In genomic region chr17:25298094-25298493, GRCm38 (mm10) we compare ENCODE assay signal across 26 mouse cellular contexts. TPM values are rescaled to one million over a fixed set of nuclear protein-coding genes. Genes with fewer than 3 reads are reported as not detected.
DNase-seq lines count a peak whose midpoint lies in the region; ATAC-seq lines count a peak whose summit lies in the region.
"Had no signal": no experiment of that assay in that cellular context is flagged by ENCODE, and none has a peak within 500 bp of the region (broad histone marks: within the 10 kb centered on the region; RNA-seq: fewer than 3 reads in every experiment).

Gene Prss34, plus strand, starts transcription at chr17:25298394.

- H3K4me3 ChIP-seq in limb, embryonic 15.5 days, result no peak within 1 kb of the TSS
- H3K4me3 ChIP-seq in limb, embryonic 10.5 days, result no peak within 1 kb of the TSS
- no peak within 1 kb of the TSS for H3K4me3 ChIP-seq in megakaryocyte, embryonic 14.5 days (replicated peaks)
- H3K4me3 ChIP-seq: embryonic facial prominence, embryonic 15.5 days; forebrain, embryonic 12.5 days; heart, embryonic 10.5 days had no signal

- H3K27ac ChIP-seq in limb, embryonic 15.5 days, result no peak within 1 kb of the TSS
- no peak within 1 kb of the TSS for H3K27ac ChIP-seq in limb, embryonic 10.5 days
- H3K27ac ChIP-seq: embryonic facial prominence, embryonic 15.5 days; forebrain, embryonic 12.5 days; heart, embryonic 10.5 days; hindbrain, embryonic 14.5 days had no signal

- 66% methylated on average over 5 of the region's 5 CpGs for WGBS in limb, embryonic 15.5 days
- 80% methylated on average over 5 of the region's 5 CpGs for WGBS in limb, embryonic 10.5 days

- no peak for ATAC-seq in limb, embryonic 15.5 days (ENCODE audit: insufficient number of reproducible peaks, low FRiP score, low TSS enrichment, low read depth)
- ATAC-seq in erythroid progenitor cell, adult 5-6 weeks (replicated peaks; ENCODE audit: low FRiP score, poor library complexity, severe bottlenecking), result no peak
- ATAC-seq: forebrain, embryonic 16.5 days; Patski had no signal

- DNase-seq in limb, embryonic 10.5 days (ENCODE audit: low spot score), result no peak
- no peak for DNase-seq in T-cell, adult 2 months (ENCODE audit: low spot score)
- DNase-seq in frontal cortex, postnatal 14 days (ENCODE audit: low spot score in 2 of 2), result no peak
- no peak for DNase-seq in kidney, adult 18-20 months
- DNase-seq: adrenal gland, adult 8-10 months; adrenal gland, postnatal 36 days; cerebellum, adult 11 months; cerebellum, adult 8-10 months; cerebellum, postnatal 14 days; embryo, embryonic 11 days; gastrocnemius, postnatal 25 days; heart, adult 18-20 months; heart, postnatal 10 days; heart, postnatal 4 days had no signal

- H3K4me2 ChIP-seq in limb, embryonic 15.5 days, result no peak within 1 kb of the TSS
- H3K4me2 ChIP-seq: embryonic facial prominence, embryonic 15.5 days; forebrain, embryonic 12.5 days; hindbrain, embryonic 14.5 days had no signal

- no peaks in the 10 kb centered on the region for H3K4me1 ChIP-seq in limb, embryonic 15.5 days
- H3K4me1 ChIP-seq in limb, embryonic 10.5 days, result 0 out of 2 replicates have a peak, but pooled peaks cover 6% of the 10 kb centered on the region
- peaks cover 15% of the 10 kb centered on the region for H3K4me1 ChIP-seq in megakaryocyte, embryonic 14.5 days
- H3K4me1 ChIP-seq: embryonic facial prominence, embryonic 15.5 days; forebrain, embryonic 12.5 days; heart, embryonic 10.5 days had no signal

- no peaks in the 10 kb centered on the region for H3K9me3 ChIP-seq in limb, embryonic 15.5 days
- H3K9me3 ChIP-seq in limb, embryonic 10.5 days (replicated peaks), result no peaks in the 10 kb centered on the region
- H3K9me3 ChIP-seq in megakaryocyte, embryonic 14.5 days, result no peaks in the 10 kb centered on the region
- H3K9me3 ChIP-seq: embryonic facial prominence, embryonic 15.5 days; forebrain, embryonic 12.5 days; heart, embryonic 10.5 days had no signal

- no peak within 1 kb of the TSS for H3K9ac ChIP-seq in limb, embryonic 15.5 days
- H3K9ac ChIP-seq: embryonic facial prominence, embryonic 15.5 days; forebrain, embryonic 12.5 days; hindbrain, embryonic 14.5 days had no signal

- H3K36me3 ChIP-seq in limb, embryonic 15.5 days, result no peaks in the 10 kb centered on the region
- H3K36me3 ChIP-seq in limb, embryonic 10.5 days, result no peaks in the 10 kb centered on the region
- no peaks in the 10 kb centered on the region for H3K36me3 ChIP-seq in megakaryocyte, embryonic 14.5 days (replicated peaks; ENCODE audit: low read length)
- H3K36me3 ChIP-seq: embryonic facial prominence, embryonic 15.5 days; forebrain, embryonic 12.5 days; heart, embryonic 10.5 days had no signal

- H3K27me3 ChIP-seq in limb, embryonic 15.5 days, result no peaks in the 10 kb centered on the region
- no peaks in the 10 kb centered on the region for H3K27me3 ChIP-seq in limb, embryonic 10.5 days (ENCODE audit: low read depth, poor library complexity, severe bottlenecking)
- peaks cover 72% of the 10 kb centered on the region for H3K27me3 ChIP-seq in megakaryocyte, embryonic 14.5 days (replicated peaks)
- H3K27me3 ChIP-seq: embryonic facial prominence, embryonic 15.5 days had no signal

RNA-seq across cellular contexts. Expression of gene Prss34, which starts in this region (rescaled TPM):
- 10.6 and 12.6 TPM in 2 replicates for polyA plus RNA-seq in limb, embryonic 15.5 days (2015; fragmentation: Nextera tagmentation; extraction: Ambion mirVana)
- polyA plus RNA-seq in limb, embryonic 10.5 days (2016; fragmentation: Nextera tagmentation; extraction: Ambion mirVana), result not detected in 2 replicates
- 101 and 104 TPM in 2 replicates for total RNA-seq in erythroid progenitor cell, adult 5-6 weeks (2015; ENCODE audit: low replicate concordance)
- 38.0 and 42.1 TPM in 2 replicates for total RNA-seq in erythroid progenitor cell, adult 5-6 weeks (2017; ENCODE audit: low replicate concordance)
- polyA plus RNA-seq in megakaryocyte, embryonic 14.5 days (2012; ENCODE audit: insufficient read depth, low replicate concordance), result 1.5 and 34.1 TPM in 2 replicates
- polyA plus RNA-seq: C2C12; embryonic facial prominence, embryonic 11.5 days; forebrain, embryonic 12.5 days; forebrain, embryonic 16.5 days; frontal cortex, adult 2 months; heart, embryonic 10.5 days; hindbrain, embryonic 14.5 days; Patski had no signal
